Mouse (Mus musculus) small intestine, adult 2 months (tissue): ENCODE measurements around the gene Dnah10.

ENCODE experiments used
- CTCF ChIP-seq: fragments of 200-500 bp; IDR thresholded peaks from 2 replicates; pipeline ENCODE4 v1.5.1; 2012; ENCODE audit warnings: low read depth, mild to moderate bottlenecking, control low read depth, inconsistent platforms, low read length, moderate library complexity, mixed read lengths; ENCODE audit not compliant: insufficient replicate concordance, insufficient read length; ENCODE audit errors: extremely low read depth
- POLR2A ChIP-seq: fragments of 200-500 bp; IDR thresholded peaks from 2 replicates; pipeline ENCODE4 v1.6.1; 2012; ENCODE audit warnings: low read depth, mild to moderate bottlenecking, control low read depth, inconsistent platforms, low read length, moderate library complexity

DNA sequence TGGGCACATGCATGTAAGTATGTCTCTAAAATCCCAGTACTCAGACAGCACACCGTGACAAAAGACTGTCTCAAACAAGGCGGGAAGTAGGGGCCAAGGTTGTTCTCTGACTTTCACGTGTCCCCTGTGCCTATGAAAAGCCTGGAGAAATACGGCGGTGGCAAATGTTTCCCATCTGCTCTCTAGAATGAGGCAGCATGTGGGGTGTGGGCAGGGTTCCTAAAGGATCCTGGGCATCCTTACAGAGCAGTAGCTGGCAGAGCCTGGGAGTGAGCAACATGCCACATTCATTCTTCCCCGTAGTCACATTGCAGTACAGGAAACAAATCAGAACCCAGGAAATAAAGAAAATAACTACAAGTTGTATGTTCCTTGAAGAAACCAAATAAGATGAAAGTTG, 159.0 kb downstream of the Dnah10 start:
- TF ChIP-seq POLR2A (no peak), CTCF (no peak)
